Mouse (Mus musculus): ENCODE data around the gene Mfap5. TPM values are rescaled to one million over a fixed set of nuclear protein-coding genes. Genes with fewer than 3 reads are reported as not detected.

The Mfap5 gene
- polyA plus RNA-seq, 1 experiment from 2014 or later: 0.55 TPM

DNA sequence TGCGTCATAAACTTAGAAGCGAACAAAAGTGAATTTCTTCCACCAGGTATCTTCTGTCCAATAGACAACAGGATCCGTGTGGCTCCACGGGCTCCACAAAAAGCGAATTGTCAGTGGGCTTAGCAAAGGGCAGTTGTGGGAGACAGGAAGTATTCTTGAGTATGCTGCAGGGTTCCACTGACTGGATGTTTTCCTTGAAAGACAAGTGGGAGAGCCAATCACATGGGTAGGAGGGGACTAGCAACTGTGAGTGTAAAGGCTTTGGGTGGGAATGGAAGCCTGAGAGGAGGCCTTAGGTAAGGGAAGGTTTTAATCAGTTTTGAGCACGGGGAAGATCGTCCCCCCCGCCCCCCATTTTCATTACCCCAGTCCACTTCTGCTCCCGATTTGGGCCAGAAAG is 16.9 kb downstream of the Mfap5 start:
- Histone ChIP-seq H3K36me3 (replicated peaks; ENCODE audit: insufficient read depth, low read length) (no peaks in the 10 kb centered on the region), H3K27ac (ENCODE audit: low read depth) (no peak overlapping the region), H3K4me1 (ENCODE audit: insufficient read depth) (no peaks in the 10 kb centered on the region), H3K9me3 (ENCODE audit: low read length) (no peaks in the 10 kb centered on the region), H3K4me3 (ENCODE audit: low read depth, low read length) (no peak overlapping the region), H3K4me2 (ENCODE audit: low read depth, low read length) (no peak overlapping the region), H3K9ac (replicated peaks) (no peak overlapping the region), H3K27me3 (ENCODE audit: insufficient read depth, low read length) (no peaks in the 10 kb centered on the region)
- no peak for TF ChIP-seq CTCF (IDR thresholded peaks at IDR 0.05; ENCODE audit: low read depth)
- no peak for TF ChIP-seq EP300 (IDR thresholded peaks at IDR 0.05; ENCODE audit: low read depth)
- DNase-seq (no peak), ATAC-seq (no peak)
- WGBS (ENCODE audit: insufficient replicate concordance): 60% methylated on average over 9 of the region's 9 CpGs

GRCm38 (mm10) chr6:122523289-122523688 is 17.6 kb downstream of the Mfap5 start:
- DNase-seq: no peak
- no peak for TF ChIP-seq EP300 (IDR thresholded peaks at IDR 0.05; ENCODE audit: low read depth)
- TF ChIP-seq CTCF (IDR thresholded peaks at IDR 0.05; ENCODE audit: low read depth): no peak

GRCm38 (mm10) chr6:122527596-122527995 is 22.0 kb downstream of the Mfap5 start:
- Histone ChIP-seq H3K4me3 (ENCODE audit: low read depth, low read length) (no peak overlapping the region), H3K9me3 (ENCODE audit: low read length) (no peaks in the 10 kb centered on the region), H3K4me2 (ENCODE audit: low read depth, low read length) (no peak overlapping the region), H3K9ac (replicated peaks) (no peak overlapping the region), H3K27ac (ENCODE audit: low read depth) (no peak overlapping the region), H3K36me3 (replicated peaks; ENCODE audit: insufficient read depth, low read length) (no peaks in the 10 kb centered on the region), H3K27me3 (ENCODE audit: insufficient read depth, low read length) (0 out of 2 replicates have a peak, but pooled peaks cover 3% of the 10 kb centered on the region), H3K4me1 (ENCODE audit: insufficient read depth) (no peaks in the 10 kb centered on the region)
- 11% methylated on average over 12 of the region's 12 CpGs for WGBS (ENCODE audit: insufficient replicate concordance)
- TF ChIP-seq EP300 (IDR thresholded peaks at IDR 0.05; ENCODE audit: low read depth) (no peak), CTCF (IDR thresholded peaks at IDR 0.05; ENCODE audit: low read depth) (no peak)
- DNase-seq (no peak), ATAC-seq (no peak)

More at GRCm38 (mm10) chr6:122523289-122523688, 17.6 kb downstream of the Mfap5 start:
- no peak overlapping the region for H3K9ac ChIP-seq (replicated peaks)
- H3K4me1 ChIP-seq (ENCODE audit: insufficient read depth): no peaks in the 10 kb centered on the region
- 69% methylated on average over 8 of the region's 8 CpGs for WGBS (ENCODE audit: insufficient replicate concordance)
- H3K4me2 ChIP-seq (ENCODE audit: low read depth, low read length): no peak overlapping the region
- no peak for ATAC-seq
- no peak overlapping the region for H3K27ac ChIP-seq (ENCODE audit: low read depth)
- H3K27me3 ChIP-seq (ENCODE audit: insufficient read depth, low read length): no peaks in the 10 kb centered on the region
- no peak overlapping the region for H3K4me3 ChIP-seq (ENCODE audit: low read depth, low read length)
- no peaks in the 10 kb centered on the region for H3K36me3 ChIP-seq (replicated peaks; ENCODE audit: insufficient read depth, low read length)
- no peaks in the 10 kb centered on the region for H3K9me3 ChIP-seq (ENCODE audit: low read length)

DNA sequence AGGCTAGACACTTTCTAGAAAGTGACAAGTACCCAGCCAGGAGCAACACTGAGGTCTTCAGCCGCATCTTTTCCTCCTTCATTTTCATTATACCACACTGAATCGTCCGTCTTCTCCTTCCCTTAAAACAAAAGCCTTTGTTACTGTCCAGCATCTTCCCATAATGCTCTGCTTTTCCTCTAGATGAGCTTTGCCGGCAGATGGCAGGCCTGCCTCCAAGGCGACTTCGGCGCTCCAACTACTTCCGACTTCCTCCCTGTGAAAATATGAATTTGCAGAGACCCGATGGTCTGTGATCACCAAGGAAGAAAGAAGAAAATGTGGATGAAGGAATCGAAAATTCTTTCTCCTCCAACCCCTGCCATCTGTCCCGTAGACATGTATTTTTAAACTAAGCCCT is 22.5 kb downstream of the Mfap5 start:
- Histone ChIP-seq H3K27ac (ENCODE audit: low read depth) (no peak overlapping the region), H3K27me3 (ENCODE audit: insufficient read depth, low read length) (0 out of 2 replicates have a peak, but pooled peaks cover 3% of the 10 kb centered on the region), H3K9ac (replicated peaks) (no peak overlapping the region), H3K4me3 (ENCODE audit: low read depth, low read length) (no peak overlapping the region), H3K9me3 (ENCODE audit: low read length) (no peaks in the 10 kb centered on the region), H3K36me3 (replicated peaks; ENCODE audit: insufficient read depth, low read length) (no peaks in the 10 kb centered on the region), H3K4me2 (ENCODE audit: low read depth, low read length) (no peak overlapping the region), H3K4me1 (ENCODE audit: insufficient read depth) (peaks cover 3% of the 10 kb centered on the region; the same call in 1 of the 2 replicates)
- DNase-seq (no peak), ATAC-seq (no peak)
- 70% methylated on average over 11 of the region's 11 CpGs for WGBS (ENCODE audit: insufficient replicate concordance)
- no peak for TF ChIP-seq CTCF (IDR thresholded peaks at IDR 0.05; ENCODE audit: low read depth)
- TF ChIP-seq EP300 (IDR thresholded peaks at IDR 0.05; ENCODE audit: low read depth): no peak

DNA sequence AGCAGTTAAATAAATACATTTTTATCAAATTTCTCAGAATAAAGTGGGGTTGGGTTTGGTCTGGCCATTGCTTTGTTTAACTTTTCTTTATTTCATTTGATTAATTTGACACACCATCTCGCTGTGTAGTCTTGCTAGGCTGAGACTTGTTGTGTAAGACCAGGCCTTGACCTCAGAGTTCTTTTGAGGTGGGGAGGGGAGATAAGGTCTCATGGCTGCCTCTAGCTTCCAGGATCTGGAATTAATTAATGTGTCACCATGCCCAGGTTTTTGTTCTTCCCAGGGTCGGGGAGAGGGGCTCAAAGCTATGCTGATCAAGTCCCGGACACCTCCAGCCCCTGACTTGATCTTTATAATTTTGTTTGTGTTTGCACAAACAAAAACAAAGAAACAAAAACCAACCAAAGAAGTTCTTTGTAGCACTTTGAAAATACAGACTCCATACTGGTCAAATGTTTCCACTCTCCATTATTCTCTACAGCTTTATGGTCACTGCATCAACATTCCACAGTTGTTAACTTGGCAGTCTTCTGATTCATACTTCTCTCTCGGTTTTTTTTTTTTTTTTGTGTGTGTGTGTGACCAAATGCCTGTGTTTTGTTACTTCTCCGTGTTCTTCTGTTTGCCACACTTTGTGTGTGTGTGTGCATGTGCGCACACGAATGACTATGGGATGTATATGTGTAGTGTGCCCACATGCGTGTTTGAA is 26.0 kb downstream of the Mfap5 start:
- Histone ChIP-seq H3K27me3 (ENCODE audit: insufficient read depth, low read length) (0 out of 2 replicates have a peak, but pooled peaks cover 3% of the 10 kb centered on the region), H3K9me3 (ENCODE audit: low read length) (no peaks in the 10 kb centered on the region), H3K36me3 (replicated peaks; ENCODE audit: insufficient read depth, low read length) (no peaks in the 10 kb centered on the region), H3K27ac (ENCODE audit: low read depth) (no peak overlapping the region), H3K4me1 (ENCODE audit: insufficient read depth) (peaks cover 3% of the 10 kb centered on the region; the same call in 1 of the 2 replicates), H3K4me3 (ENCODE audit: low read depth, low read length) (no peak overlapping the region), H3K9ac (replicated peaks) (no peak overlapping the region), H3K4me2 (ENCODE audit: low read depth, low read length) (no peak overlapping the region)
- TF ChIP-seq CTCF (IDR thresholded peaks at IDR 0.05; ENCODE audit: low read depth) (no peak), EP300 (IDR thresholded peaks at IDR 0.05; ENCODE audit: low read depth) (no peak)
- DNase-seq (no peak), ATAC-seq (no peak)
- 71% methylated on average over 8 of the region's 8 CpGs for WGBS (ENCODE audit: insufficient replicate concordance)

DNA sequence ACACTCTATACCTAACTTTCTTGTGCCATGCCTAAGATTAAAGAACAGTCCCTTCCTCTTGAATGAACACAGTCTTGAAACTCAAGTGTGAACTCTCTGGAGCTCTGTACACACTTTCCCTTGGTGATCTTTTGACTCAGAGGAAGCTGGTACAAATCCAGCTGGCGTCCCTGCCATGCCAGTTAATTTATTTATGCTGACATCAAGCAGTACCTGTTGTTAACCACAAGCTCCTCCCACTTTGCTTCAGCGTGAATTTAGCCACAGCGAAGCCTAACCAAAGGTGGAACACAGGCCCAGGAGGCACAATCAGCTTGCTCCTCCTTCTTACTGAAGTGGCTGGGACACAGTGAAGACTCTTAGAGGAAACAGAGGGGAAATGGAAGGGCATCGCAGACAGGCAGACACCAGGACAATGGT is 27.2 kb downstream of the Mfap5 start:
- no peak overlapping the region for H3K9ac ChIP-seq (replicated peaks)
- 12% methylated on average over 4 of the region's 4 CpGs for WGBS (ENCODE audit: insufficient replicate concordance)
- H3K9me3 ChIP-seq (ENCODE audit: low read length): no peaks in the 10 kb centered on the region
- H3K27me3 ChIP-seq (ENCODE audit: insufficient read depth, low read length): 0 out of 2 replicates have a peak, but pooled peaks cover 3% of the 10 kb centered on the region
- no peak overlapping the region for H3K4me3 ChIP-seq (ENCODE audit: low read depth, low read length)
- DNase-seq (no peak), ATAC-seq (no peak)
- peaks cover 3% of the 10 kb centered on the region; the same call in 1 of the 2 replicates for H3K4me1 ChIP-seq (ENCODE audit: insufficient read depth)
- no peak for TF ChIP-seq EP300 (IDR thresholded peaks at IDR 0.05; ENCODE audit: low read depth)
- no peak for TF ChIP-seq CTCF (IDR thresholded peaks at IDR 0.05; ENCODE audit: low read depth)
- H3K27ac ChIP-seq (ENCODE audit: low read depth): no peak overlapping the region
- peak overlapping the region; percentile 49 for H3K4me2 ChIP-seq (ENCODE audit: low read depth, low read length)
- no peaks in the 10 kb centered on the region for H3K36me3 ChIP-seq (replicated peaks; ENCODE audit: insufficient read depth, low read length)
